In genomic region chr9:99629281-99630011, GRCm38 (mm10) we compare ENCODE assay signal across 9 mouse cellular contexts. TPM values are rescaled to one million over a fixed set of nuclear protein-coding genes. Genes with fewer than 3 reads are reported as not detected.
DNase-seq lines count a peak whose midpoint lies in the region; ATAC-seq and TF ChIP-seq lines count a peak whose summit lies in the region.
"Had no signal": no experiment of that assay in that cellular context is flagged by ENCODE, and none has a peak within 500 bp of the region (broad histone marks: within the 10 kb centered on the region; RNA-seq: fewer than 3 reads in every experiment).

Dzip1l (plus strand) TSS chr9:99629496.

- peak within 1 kb of the TSS; percentile 53 for H3K4me3 ChIP-seq in intestine, postnatal 0 days (ENCODE audit: low read depth, low read length)
- H3K4me3 ChIP-seq in midbrain, embryonic 13.5 days (replicated peaks) = peak within 1 kb of the TSS; percentile 51
- peak within 1 kb of the TSS; percentile 66 for H3K4me3 ChIP-seq in stomach, embryonic 16.5 days (replicated peaks; ENCODE audit: low read length)

- ATAC-seq in intestine, postnatal 0 days = peak; percentile 65
- peak; percentile 94 for ATAC-seq in midbrain, embryonic 13.5 days
- peak; percentile 87 for ATAC-seq in stomach, embryonic 16.5 days (ENCODE audit: insufficient read depth, low FRiP score)

- H3K36me3 ChIP-seq in intestine, postnatal 0 days (ENCODE audit: control insufficient read depth, insufficient read depth) = no peaks in the 10 kb centered on the region
- H3K36me3 ChIP-seq in midbrain, embryonic 13.5 days = 0 out of 2 replicates have a peak, but pooled peaks cover 3% of the 10 kb centered on the region
- no peaks in the 10 kb centered on the region for H3K36me3 ChIP-seq in stomach, embryonic 16.5 days (ENCODE audit: control insufficient read depth, insufficient read depth, low read length)

- H3K4me2 ChIP-seq in intestine, postnatal 0 days (replicated peaks; ENCODE audit: low read depth) = peak within 1 kb of the TSS; percentile 72
- H3K4me2 ChIP-seq in midbrain, embryonic 13.5 days (replicated peaks) = peak within 1 kb of the TSS; percentile 72
- peak within 1 kb of the TSS; percentile 78 for H3K4me2 ChIP-seq in stomach, embryonic 16.5 days (ENCODE audit: low read depth, low read length)

- peak within 1 kb of the TSS; percentile 71; the same call in 1 of the 2 replicates for H3K27ac ChIP-seq in intestine, postnatal 0 days (ENCODE audit: low read depth, low read length)
- H3K27ac ChIP-seq in midbrain, embryonic 13.5 days = peak within 1 kb of the TSS; percentile 70
- peak within 1 kb of the TSS; percentile 92 for H3K27ac ChIP-seq in stomach, embryonic 16.5 days (ENCODE audit: low read length)
- H3K27ac ChIP-seq: macrophage had no signal

- no peaks in the 10 kb centered on the region for H3K4me1 ChIP-seq in intestine, postnatal 0 days (replicated peaks; ENCODE audit: control insufficient read depth, insufficient read depth, low read length)
- H3K4me1 ChIP-seq in midbrain, embryonic 13.5 days (replicated peaks) = peaks cover 36% of the 10 kb centered on the region
- peaks cover 21% of the 10 kb centered on the region for H3K4me1 ChIP-seq in stomach, embryonic 16.5 days (ENCODE audit: control insufficient read depth, insufficient read depth, low read length)

- intact Hi-C loops in left cerebral cortex, postnatal 4 days (cut with DNase I) = no loop called here

- 0 out of 2 replicates have a peak, but pooled peaks cover 4% of the 10 kb centered on the region for H3K27me3 ChIP-seq in intestine, postnatal 0 days (replicated peaks; ENCODE audit: control insufficient read depth, insufficient read depth, low read length)
- no peaks in the 10 kb centered on the region for H3K27me3 ChIP-seq in midbrain, embryonic 13.5 days
- no peaks in the 10 kb centered on the region for H3K27me3 ChIP-seq in stomach, embryonic 16.5 days (ENCODE audit: control insufficient read depth, insufficient read depth, low read length)

- WGBS in intestine, postnatal 0 days = 2% methylated on average over 42 of the region's 44 CpGs
- WGBS in midbrain, embryonic 13.5 days = under 1% methylated on average over 44 of the region's 44 CpGs
- 1% methylated on average over 44 of the region's 44 CpGs for WGBS in stomach, embryonic 16.5 days

- H3K9ac ChIP-seq in intestine, postnatal 0 days (ENCODE audit: low read depth, low read length) = peak within 1 kb of the TSS; percentile 40; the same call in 1 of the 2 replicates
- H3K9ac ChIP-seq in midbrain, embryonic 13.5 days (replicated peaks) = peak within 1 kb of the TSS; percentile 73
- H3K9ac ChIP-seq in stomach, embryonic 16.5 days (ENCODE audit: low read length) = peak within 1 kb of the TSS; percentile 69

- H3K9me3 ChIP-seq in intestine, postnatal 0 days (ENCODE audit: control insufficient read depth) = no peaks in the 10 kb centered on the region
- no peaks in the 10 kb centered on the region for H3K9me3 ChIP-seq in midbrain, embryonic 13.5 days
- H3K9me3 ChIP-seq in stomach, embryonic 16.5 days (replicated peaks; ENCODE audit: control insufficient read depth, low read length) = no peaks in the 10 kb centered on the region

- peak; percentile 32 for DNase-seq in adrenal gland, postnatal 4 days (ENCODE audit: low spot score in 2 of 2)
- DNase-seq in embryo, embryonic 9.5 days (ENCODE audit: extremely low spot score) = peak; percentile 87
- peak; percentile 50 to 82 for DNase-seq in gastrocnemius, postnatal 4 days (ENCODE audit: low spot score in 2 of 2)
- peak; percentile 75 for DNase-seq in left cerebral cortex, postnatal 4 days
- DNase-seq in natural killer cell, adult 2 months (ENCODE audit: low spot score in 2 of 2) = no peak

- no peak for TF ChIP-seq CTCF in intestine, postnatal 0 days (IDR thresholded peaks at IDR 0.05; ENCODE audit: low read depth)

RNA-seq across cellular contexts. Expression of gene Dzip1l, which starts in this region (rescaled TPM):
- 10 to 100 TPM; 11.2 to 15.6 TPM for total RNA-seq in adrenal gland, postnatal 4 days (2021)
- total RNA-seq in gastrocnemius, postnatal 4 days (2021) = 1 to 10 TPM; 8.3 to 8.9 TPM
- 3.3 and 4.1 TPM in 2 replicates for polyA plus RNA-seq in intestine, postnatal 0 days (2015; fragmentation: Nextera tagmentation; extraction: Ambion mirVana)
- total RNA-seq in left cerebral cortex, postnatal 4 days (2021) = 10 to 100 TPM; 21.5 to 25.0 TPM
- polyA plus RNA-seq in midbrain, embryonic 13.5 days (2015; fragmentation: Nextera tagmentation; extraction: Ambion mirVana) = 11.1 and 12.8 TPM in 2 replicates
- polyA plus RNA-seq in stomach, embryonic 16.5 days (2015; fragmentation: Nextera tagmentation; extraction: Ambion mirVana) = 13.3 and 18.3 TPM in 2 replicates
- polyA plus RNA-seq: macrophage had no signal

Comparison
In these comparisons a context has a peak if more than half of its experiments do, and no peak if none do; other contexts are left out.
1. DNase-seq: peak in adrenal gland, postnatal 4 days (2 of 2), embryo, embryonic 9.5 days (single experiment), gastrocnemius, postnatal 4 days (2 of 2) and left cerebral cortex, postnatal 4 days (single experiment); none in natural killer cell, adult 2 months (0 of 2).
2. Peak in every context shown above with its lines, with median percentiles within 50 percentile points of each other: ATAC-seq, H3K27ac ChIP-seq, H3K4me2 ChIP-seq, H3K4me3 ChIP-seq and H3K9ac ChIP-seq.